Mouse (Mus musculus) limb, embryonic 14.5 days (tissue): ENCODE results near the gene 1700061G19Rik. TPM values are rescaled to one million over a fixed set of nuclear protein-coding genes. Genes with fewer than 3 reads are reported as not detected.

ENCODE experiments used
- ATAC-seq: fragments of 200-750 bp; cut with Nextera tagmentation; 2 replicates; pipeline ENCODE4 v1.8.0; 2017; ENCODE audit warnings: low read depth, moderate number of reproducible peaks, moderate TSS enrichment; ENCODE audit not compliant: low FRiP score
- DNase-seq: peaks from one replicate; pipeline ENCODE4 v3.0.0-alpha.2; 2015; ENCODE audit warnings: low spot score
- H3K27ac ChIP-seq: fragments of 300-500 bp; sonication (generic); replicated peaks from 2 replicates; pipeline ENCODE4 v1.5.1; 2014; ENCODE audit warnings: low read depth, mild to moderate bottlenecking, low read length, moderate library complexity, mixed read lengths
- H3K27me3 ChIP-seq: fragments of 300-500 bp; sonication (generic); 2 replicates; pipeline ENCODE4 v1.6.1; 2014; ENCODE audit warnings: low read length, mixed read lengths; ENCODE audit not compliant: control insufficient read depth, insufficient read depth
- H3K36me3 ChIP-seq: fragments of 300-500 bp; sonication (generic); 2 replicates; pipeline ENCODE4 v1.6.1; 2014; ENCODE audit warnings: mild to moderate bottlenecking, low read length, moderate library complexity, mixed read lengths; ENCODE audit not compliant: control insufficient read depth, insufficient read depth
- H3K4me1 ChIP-seq: fragments of 300-500 bp; sonication (generic); 2 replicates; pipeline ENCODE4 v1.6.1; 2014; ENCODE audit warnings: antibody characterized with exemption, low read length, mixed read lengths; ENCODE audit not compliant: control insufficient read depth, insufficient read depth
- H3K4me2 ChIP-seq: fragments of 300-500 bp; sonication (generic); replicated peaks from 2 replicates; pipeline ENCODE4 v1.6.1; 2014; ENCODE audit warnings: low read depth, mild to moderate bottlenecking, low read length, moderate library complexity; ENCODE audit not compliant: severe bottlenecking
- H3K4me3 ChIP-seq: fragments of 300-500 bp; sonication (generic); replicated peaks from 2 replicates; pipeline ENCODE4 v1.5.1; 2014; ENCODE audit warnings: low read length
- H3K9ac ChIP-seq: fragments of 300-500 bp; sonication (generic); 2 replicates; pipeline ENCODE4 v1.6.1; 2014; ENCODE audit warnings: mild to moderate bottlenecking, low read depth, low read length, moderate library complexity; ENCODE audit not compliant: severe bottlenecking
- H3K9me3 ChIP-seq: fragments of 300-500 bp; sonication (generic); 2 replicates; pipeline ENCODE4 v1.6.1; 2016; ENCODE audit warnings: low read length; ENCODE audit not compliant: control insufficient read depth
- POLR2A ChIP-seq: fragments of 200-500 bp; IDR thresholded peaks from 2 replicates; pipeline ENCODE4 v1.8.0; 2012; ENCODE audit warnings: inconsistent platforms, mild to moderate bottlenecking, moderate library complexity, borderline replicate concordance; ENCODE audit not compliant: insufficient read depth, insufficient read length; ENCODE audit errors: extremely low read depth
- WGBS: fragments of 180-500 bp; shearing (Covaris S2); extraction: QIAGEN DNeasy Blood & Tissue Kit; methylation state at CpG from one replicate; pipeline ENCODE4 v1.1.7; 2014; 5-methylcytosine and 5-hydroxymethylcytosine counted together
- polyA plus RNA-seq, 2 experiments: library from polyadenylated mRNA; depleted of rRNA in 1 of 2; stranded (reverse) in 1 of 2; unstranded in 1 of 2; fragments of >200 nt; fragmentation: Nextera tagmentation in 1 of 2; extraction: Ambion mirVana in 1 of 2; gene quantifications; 2 replicates each; pipeline versions ENCODE4 v1.2.1 to v1.2.3; 2012 to 2014

The 1700061G19Rik gene
- polyA plus RNA-seq, 2 experiments: 0.03 to 0.26 TPM

DNA sequence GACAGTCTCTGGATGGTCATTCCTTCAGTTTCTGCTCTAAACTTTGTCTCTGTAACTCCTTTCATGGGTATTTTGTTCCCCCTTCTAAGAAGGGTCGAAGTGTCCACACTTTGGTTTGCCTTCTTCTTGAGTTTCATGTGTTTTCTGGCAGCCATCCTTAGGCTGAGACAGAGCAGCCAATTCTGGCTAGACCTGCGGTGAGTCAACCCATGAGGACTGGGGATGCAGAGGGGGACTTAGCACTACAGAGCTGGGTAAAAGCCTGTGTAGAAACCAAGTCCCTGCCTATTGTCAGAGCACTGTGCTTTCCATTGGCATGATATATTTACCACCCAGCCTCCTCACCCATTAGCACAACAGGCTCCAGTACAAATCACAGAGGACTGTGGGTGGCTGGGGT is 41.9 kb downstream of the 1700061G19Rik start:
- DNase-seq: no peak
- WGBS: 86% methylated on average over 2 of the region's 2 CpGs
- Histone ChIP-seq H3K4me2 (no peak overlapping the region), H3K9ac (no peak overlapping the region), H3K27ac (no peak overlapping the region), H3K36me3 (peaks cover 85% of the 10 kb centered on the region), H3K4me1 (no peaks in the 10 kb centered on the region), H3K27me3 (no peaks in the 10 kb centered on the region), H3K4me3 (no peak overlapping the region), H3K9me3 (no peaks in the 10 kb centered on the region)
- no peak for ATAC-seq
- TF ChIP-seq POLR2A: no peak

- no peak for DNase-seq
- no peaks in the 10 kb centered on the region for H3K27me3 ChIP-seq
- 86% methylated on average over 3 of the region's 3 CpGs for WGBS
- ATAC-seq: no peak
- H3K4me1 ChIP-seq: no peaks in the 10 kb centered on the region
- peaks cover 72% of the 10 kb centered on the region for H3K36me3 ChIP-seq
- H3K4me2 ChIP-seq: no peak overlapping the region
- no peak overlapping the region for H3K4me3 ChIP-seq
- TF ChIP-seq POLR2A: no peak
- no peak overlapping the region for H3K9ac ChIP-seq
- no peaks in the 10 kb centered on the region for H3K9me3 ChIP-seq
- H3K27ac ChIP-seq: no peak overlapping the region
Measured at GRCm38 (mm10) chr17:56919725-56920124, 44.4 kb downstream of the 1700061G19Rik start.

DNA sequence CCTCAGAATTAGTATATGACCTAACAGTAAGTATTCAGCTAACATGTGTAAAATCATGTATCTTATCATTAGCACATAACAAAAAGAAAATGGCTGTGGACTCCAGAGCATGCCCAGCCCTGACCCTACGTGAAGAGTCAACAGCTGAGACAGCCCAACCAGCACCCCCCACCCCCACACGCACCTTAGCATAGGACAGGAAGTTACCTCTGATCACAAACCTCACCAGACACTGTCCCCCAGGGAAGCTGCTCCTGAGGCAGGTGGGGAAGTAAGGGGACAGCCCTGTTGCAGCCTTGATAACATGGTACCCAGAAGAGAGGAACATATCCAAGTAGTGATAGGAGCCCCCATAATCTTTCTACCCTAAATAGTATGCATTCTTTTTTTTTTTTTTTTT is 50.7 kb downstream of the 1700061G19Rik start:
- no peak for DNase-seq
- TF ChIP-seq POLR2A: no peak
- ATAC-seq: no peak
- Histone ChIP-seq H3K4me1 (no peaks in the 10 kb centered on the region), H3K27ac (no peak overlapping the region), H3K4me3 (no peak overlapping the region), H3K4me2 (no peak overlapping the region), H3K27me3 (no peaks in the 10 kb centered on the region), H3K9me3 (no peaks in the 10 kb centered on the region), H3K9ac (no peak overlapping the region), H3K36me3 (peaks cover 30% of the 10 kb centered on the region)
- WGBS: 89% methylated on average over 2 of the region's 2 CpGs

DNA sequence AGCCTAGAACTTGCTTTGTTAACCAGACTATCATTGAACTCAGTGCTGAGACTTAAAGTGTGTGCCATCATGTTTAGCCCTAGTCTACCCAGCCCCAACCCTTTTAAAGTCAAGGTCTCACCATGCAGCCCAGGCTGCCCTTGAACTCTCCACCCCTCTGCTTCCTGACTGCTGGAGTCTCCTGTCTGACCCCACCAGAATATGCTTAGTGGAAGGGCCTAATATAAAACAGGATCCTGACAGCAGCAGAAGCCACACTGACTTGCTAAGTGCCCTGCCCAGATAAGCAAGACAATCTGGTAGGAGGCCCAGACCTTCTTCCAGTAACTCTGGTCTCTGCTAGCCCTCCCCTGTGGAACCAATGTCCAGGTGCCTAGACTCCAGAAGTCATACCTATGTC is 53.8 kb downstream of the 1700061G19Rik start:
- Histone ChIP-seq H3K4me2 (no peak overlapping the region), H3K9ac (no peak overlapping the region), H3K27ac (no peak overlapping the region), H3K9me3 (no peaks in the 10 kb centered on the region), H3K4me3 (no peak overlapping the region), H3K27me3 (no peaks in the 10 kb centered on the region), H3K36me3 (peaks cover 12% of the 10 kb centered on the region), H3K4me1 (peaks cover 11% of the 10 kb centered on the region)
- TF ChIP-seq POLR2A: no peak
- ATAC-seq (no peak), DNase-seq (no peak)

DNA sequence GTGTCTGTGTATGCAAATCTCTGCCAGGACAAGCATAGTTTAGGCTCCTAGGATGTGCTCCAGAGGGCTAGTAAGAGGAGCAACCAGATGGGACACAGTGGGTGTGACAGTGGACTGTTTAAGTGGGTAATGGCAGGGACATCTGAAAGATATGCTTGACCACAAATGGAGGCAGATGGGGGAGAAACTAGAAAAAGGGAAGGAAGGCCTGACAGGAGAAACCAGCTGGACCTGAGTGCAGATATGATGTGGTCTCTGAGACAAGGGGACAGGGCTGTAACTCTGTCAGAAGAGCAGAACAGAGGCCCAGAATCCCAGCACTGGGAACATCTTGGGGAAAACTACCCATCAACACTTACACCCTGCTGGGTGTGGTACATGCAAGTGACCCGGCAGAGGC is 54.3 kb downstream of the 1700061G19Rik start:
- Histone ChIP-seq H3K36me3 (peaks cover 12% of the 10 kb centered on the region), H3K9ac (no peak overlapping the region), H3K4me3 (no peak overlapping the region), H3K4me2 (no peak overlapping the region), H3K27ac (no peak overlapping the region), H3K27me3 (no peaks in the 10 kb centered on the region), H3K4me1 (peaks cover 16% of the 10 kb centered on the region), H3K9me3 (no peaks in the 10 kb centered on the region)
- no peak for TF ChIP-seq POLR2A
- 81% methylated on average over 1 of the region's 1 CpGs for WGBS
- no peak for DNase-seq
- no peak for ATAC-seq

- Histone ChIP-seq H3K27me3 (no peaks in the 10 kb centered on the region), H3K27ac (no peak overlapping the region), H3K4me2 (no peak overlapping the region), H3K4me1 (peaks cover 16% of the 10 kb centered on the region), H3K9ac (no peak overlapping the region), H3K4me3 (no peak overlapping the region), H3K9me3 (no peaks in the 10 kb centered on the region), H3K36me3 (peaks cover 8% of the 10 kb centered on the region)
- ATAC-seq (no peak), DNase-seq (no peak)
- TF ChIP-seq POLR2A: no peak
- 79% methylated on average over 8 of the region's 8 CpGs for WGBS
Measured at GRCm38 (mm10) chr17:56930026-56930425, 54.7 kb downstream of the 1700061G19Rik start.
